Mouse (Mus musculus) heart, adult 9 months (tissue): ENCODE data around the gene Ccdc90b.

Experiments used
- DNase-seq, 2 experiments: peaks; one replicate each; pipeline ENCODE4 v3.0.0; 2022; ENCODE audit warnings: low spot score in 2 of 2

Ccdc90b gene

GRCm38 (mm10) chr7:92560986-92561876 lies at the start of gene Ccdc90b:
TSS of gene Ccdc90b (plus strand) at chr7:92561149.
- DNase-seq: peak; percentile 92 to 93

DNA sequence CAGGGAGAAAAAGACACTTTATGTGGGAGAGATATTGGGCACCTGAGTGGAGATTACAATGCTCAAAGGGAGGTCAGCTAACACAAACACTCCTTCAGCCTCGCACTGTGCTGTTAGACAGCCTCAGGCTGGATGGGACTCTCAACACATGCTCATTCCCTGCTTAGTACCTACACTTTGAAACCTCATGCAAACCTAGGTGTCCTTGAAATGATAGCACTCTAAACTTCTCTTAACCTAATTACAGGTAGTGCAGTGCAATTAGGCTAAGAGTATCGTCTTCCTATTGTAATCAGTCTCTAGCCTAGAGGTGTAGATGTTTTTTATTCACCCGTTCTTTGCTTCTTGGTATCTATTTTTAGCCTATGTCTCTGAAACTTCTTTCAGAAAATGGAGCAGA lies 40.6 kb upstream of the Ccdc90b start:
- DNase-seq: no peak

GRCm38 (mm10) chr7:92520820-92521219 lies 40.1 kb upstream of the Ccdc90b start:
- peak in 1 of 2 experiments; percentile 28 for DNase-seq

DNA sequence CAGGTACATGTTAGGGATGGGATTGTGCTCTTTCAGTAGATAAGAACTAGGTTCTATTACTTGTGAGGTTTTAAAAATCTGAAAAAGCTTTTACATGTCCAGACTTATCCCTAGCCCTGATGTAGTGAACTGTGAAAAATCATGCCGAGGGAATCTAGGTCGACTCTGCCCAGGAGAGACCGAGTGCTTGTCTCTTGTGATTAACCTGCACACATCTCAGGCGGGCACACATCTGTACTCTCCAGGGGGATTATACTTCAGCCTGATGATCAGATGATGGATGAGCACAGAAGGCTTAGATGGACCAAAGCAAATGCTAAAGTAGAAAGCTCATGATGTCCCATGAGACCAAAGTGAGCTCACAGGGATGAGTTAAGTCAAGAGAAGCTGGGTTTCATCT lies 31.7 kb upstream of the Ccdc90b start:
- DNase-seq: no peak

DNA sequence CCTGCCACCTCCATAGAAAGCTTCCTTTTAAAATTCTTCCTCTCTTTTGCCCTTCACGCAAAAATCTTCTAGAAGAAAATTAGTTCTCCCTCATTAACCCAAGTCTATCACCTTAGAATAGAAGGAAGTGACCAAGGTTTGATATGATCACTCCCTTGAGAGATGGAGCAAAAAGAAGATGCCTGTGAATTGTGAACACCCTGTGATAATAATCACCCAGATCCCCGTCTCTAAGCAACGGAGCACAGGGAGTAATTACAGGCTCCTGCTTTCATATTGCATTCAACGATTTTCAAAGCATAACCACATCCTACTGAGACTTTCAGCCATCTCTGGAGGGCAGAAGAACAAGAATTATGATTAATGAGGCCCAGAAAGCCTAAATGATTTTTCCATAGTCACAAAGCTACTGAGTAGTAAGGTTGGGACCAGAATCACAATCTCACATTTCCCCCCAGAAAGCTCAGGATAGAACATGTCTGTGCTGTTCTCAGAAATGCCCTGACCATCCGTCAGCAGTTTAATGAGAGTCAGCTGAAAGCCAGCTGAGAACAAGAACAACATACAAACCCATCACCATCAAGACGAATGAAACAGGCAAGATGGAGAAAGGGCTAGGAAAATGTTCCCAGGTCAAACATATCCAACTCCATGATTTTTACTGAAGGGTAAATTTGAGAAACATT lies 28.5 kb upstream of the Ccdc90b start:
- DNase-seq: no peak

DNA sequence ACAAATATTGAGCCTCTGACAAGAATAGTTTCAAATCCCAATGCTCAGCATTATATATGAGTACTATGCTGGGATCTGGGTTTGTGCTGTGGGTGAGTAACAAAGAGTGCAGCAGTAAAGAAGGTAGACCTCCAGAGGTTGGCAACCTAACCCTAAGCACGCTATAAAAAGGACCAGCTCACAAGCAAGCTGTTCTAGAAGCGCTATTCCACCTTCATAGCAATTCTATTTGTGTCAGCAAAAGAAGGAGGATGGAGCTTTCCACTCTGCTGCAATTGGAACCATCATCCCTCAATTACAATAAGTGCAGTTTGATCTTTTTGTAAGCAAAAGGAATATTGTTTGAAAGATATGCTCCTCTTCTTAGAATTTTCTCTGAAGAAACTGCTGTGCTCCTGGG lies 14.2 kb upstream of the Ccdc90b start:
- no peak for DNase-seq

GRCm38 (mm10) chr7:92550248-92550989 lies 10.5 kb upstream of the Ccdc90b start:
- no peak for DNase-seq

- DNase-seq: peak in 1 of 2 experiments; percentile 5
Observed at GRCm38 (mm10) chr7:92550990-92551392, 10.0 kb upstream of the Ccdc90b start.

GRCm38 (mm10) chr7:92558744-92559143 lies 2.2 kb upstream of the Ccdc90b start:
- DNase-seq: no peak

DNA sequence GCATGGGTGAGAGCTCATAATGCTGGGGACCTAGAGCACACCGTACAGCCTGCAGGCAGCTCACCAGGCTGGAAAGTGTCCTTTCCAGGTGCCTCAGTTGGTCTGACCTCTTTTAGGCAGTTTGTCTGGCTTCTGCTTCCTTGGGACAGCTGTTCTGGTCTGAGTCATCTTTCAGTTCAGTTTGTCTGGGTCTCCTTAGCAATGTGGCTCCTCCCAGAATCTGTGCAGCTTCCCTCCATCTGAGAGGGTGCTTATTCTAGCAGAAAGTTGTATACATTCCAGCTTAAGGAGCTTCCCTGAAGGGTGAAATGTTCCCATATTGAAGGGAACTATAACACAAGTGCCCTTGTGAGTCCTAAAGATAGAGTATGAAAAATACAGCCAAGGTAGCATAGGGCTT lies 5.8 kb downstream of the Ccdc90b start:
- DNase-seq: no peak

DNA sequence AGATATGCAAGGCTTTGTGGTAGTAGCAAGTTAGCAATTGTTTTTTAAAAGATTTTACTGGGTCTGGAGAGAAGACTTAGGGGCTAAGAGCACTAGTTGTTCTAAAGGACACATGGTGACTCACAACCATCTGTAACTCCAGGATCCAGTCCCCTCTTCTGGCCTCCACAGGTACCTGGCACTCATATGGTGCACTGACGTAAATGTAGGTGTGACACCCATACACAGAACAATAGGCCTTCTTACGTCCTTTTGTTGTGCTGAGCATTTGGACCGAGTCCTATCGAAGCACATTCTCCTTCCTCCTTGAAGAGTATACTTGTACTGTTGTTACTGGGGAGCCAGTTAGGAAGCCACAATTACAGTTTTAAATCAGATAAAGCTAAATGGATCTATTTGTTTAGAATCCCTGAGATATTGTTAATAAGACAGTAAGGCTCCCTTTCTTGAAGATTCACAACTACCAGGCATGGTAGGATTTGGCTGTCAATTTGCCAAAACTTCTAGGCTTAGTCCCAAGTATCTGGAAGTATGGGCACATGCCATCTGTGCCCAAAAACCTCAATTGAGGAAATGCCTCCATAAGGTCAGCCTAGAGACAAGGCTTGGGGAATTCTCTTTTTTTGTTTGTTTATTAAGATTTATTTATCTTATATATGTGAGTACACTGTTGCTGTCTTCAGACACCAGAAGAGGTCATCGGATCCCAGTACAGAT lies 19.7 kb downstream of the Ccdc90b start:
- no peak for DNase-seq

- no peak for DNase-seq
Observed at GRCm38 (mm10) chr7:92583567-92583966, 22.6 kb downstream of the Ccdc90b start.

DNA sequence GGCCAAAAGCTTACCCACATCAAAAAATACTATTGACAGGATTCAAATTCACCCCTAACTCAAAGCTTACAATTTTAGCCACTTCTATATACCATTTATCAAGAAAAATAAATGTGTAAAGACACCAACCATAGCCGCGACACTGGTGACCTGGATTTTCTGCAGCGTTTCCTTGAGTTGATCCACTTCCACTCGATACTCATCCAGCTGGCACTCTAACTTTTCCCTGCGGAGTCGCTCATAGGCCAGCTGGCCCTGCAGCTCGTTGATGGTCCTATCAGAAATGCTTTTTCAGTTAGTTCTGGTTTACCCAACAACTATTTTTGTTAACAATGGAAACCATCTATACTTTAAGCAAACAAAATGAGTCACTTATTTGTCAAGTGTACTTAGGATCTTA lies 29.0 kb downstream of the Ccdc90b start:
- DNase-seq: no peak

DNA sequence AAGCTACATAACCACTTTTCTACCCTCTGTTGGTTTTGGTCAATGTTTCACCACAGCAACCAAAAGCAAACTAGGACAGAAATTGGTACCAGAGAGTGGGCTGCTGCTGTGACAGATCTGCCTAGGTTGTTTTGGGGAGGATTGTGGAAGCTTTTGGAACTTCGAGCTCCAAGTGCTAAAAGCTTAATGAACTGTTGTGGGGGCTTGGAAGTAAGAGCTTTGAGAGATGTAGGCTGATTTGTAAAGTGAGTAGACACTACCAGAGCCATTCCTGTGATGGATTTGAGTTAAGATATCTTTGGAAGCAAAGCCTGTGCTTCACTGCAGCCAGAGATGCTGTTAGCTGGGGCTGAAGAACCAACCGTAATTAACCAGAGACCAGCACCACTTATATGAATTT lies 29.9 kb downstream of the Ccdc90b start:
- no peak for DNase-seq

DNA sequence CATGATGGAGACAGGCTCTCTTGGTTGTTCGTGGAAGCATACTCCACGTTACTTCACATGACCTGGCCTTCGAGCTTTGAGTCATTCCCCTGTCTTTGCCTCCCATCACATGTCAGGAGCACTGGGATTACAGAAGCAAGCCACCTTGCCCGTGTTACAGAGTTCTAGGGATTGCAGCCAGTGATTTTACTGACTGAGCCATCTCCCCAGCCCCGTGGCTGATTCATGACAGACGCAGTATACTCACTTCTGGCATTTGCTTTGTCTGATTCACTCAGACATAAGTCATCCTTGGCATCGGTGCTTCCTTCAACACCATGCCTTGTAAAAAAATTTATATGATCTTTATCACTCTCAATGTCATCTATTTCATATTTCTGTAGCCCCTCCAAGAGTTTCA lies 44.0 kb downstream of the Ccdc90b start:
- no peak for DNase-seq

GRCm38 (mm10) chr7:92610830-92611229 lies 49.9 kb downstream of the Ccdc90b start:
- no peak for DNase-seq

DNA sequence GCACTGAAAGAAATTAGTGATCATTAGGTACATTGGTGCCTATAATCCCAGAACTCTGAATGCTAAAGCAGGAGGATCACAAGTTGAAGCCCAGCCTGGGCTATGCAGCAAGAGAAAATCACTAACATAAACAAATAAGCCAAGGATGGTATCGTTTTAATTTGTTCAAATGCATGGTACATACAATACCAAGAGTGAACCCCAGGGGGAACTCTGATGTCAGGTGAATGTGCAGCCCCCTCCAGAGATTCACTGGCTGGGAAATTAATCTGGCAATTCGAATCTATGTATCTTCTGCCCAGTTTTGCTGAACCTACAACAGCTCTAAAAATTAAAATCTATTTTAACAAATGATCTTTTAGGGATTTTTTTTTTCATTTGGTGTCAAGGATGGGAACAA lies 63.5 kb downstream of the Ccdc90b start:
- DNase-seq: no peak

DNA sequence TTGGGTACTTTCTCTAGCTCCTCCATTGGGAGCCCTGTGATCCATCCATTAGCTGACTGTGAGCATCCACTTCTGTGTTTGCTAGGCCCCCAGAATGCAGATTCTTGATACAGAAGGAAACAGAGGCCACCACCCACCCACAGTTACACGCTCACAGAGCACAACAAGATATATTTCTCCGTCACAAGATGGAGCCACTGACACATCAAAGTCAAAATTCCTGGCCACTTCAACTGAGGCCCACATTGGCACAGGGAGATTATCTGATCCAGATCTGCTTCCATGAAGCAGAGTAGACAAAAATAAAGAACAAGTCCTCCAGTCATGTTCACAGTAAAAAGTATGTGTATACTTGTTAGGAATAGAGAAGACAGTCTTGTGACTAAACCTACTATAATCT lies 69.2 kb downstream of the Ccdc90b start:
- DNase-seq: no peak
